Mouse (Mus musculus) midbrain, embryonic 15.5 days (tissue): ENCODE measurements around the gene Emc10. TPM values are rescaled to one million over a fixed set of nuclear protein-coding genes. Genes with fewer than 3 reads are reported as not detected.

ENCODE experiments used
- ATAC-seq: fragments of 200-750 bp; cut with Nextera tagmentation; replicated peaks from 2 replicates; pipeline ENCODE4 v1.8.0; 2017; ENCODE audit warnings: moderate TSS enrichment
- H3K27ac ChIP-seq: fragments of 300-500 bp; sonication (generic); 2 replicates; pipeline ENCODE4 v1.5.1; 2015; ENCODE audit warnings: mild to moderate bottlenecking, inconsistent platforms
- H3K27me3 ChIP-seq: fragments of 300-500 bp; sonication (generic); replicated peaks from 2 replicates; pipeline ENCODE4 v1.6.1; 2015; ENCODE audit warnings: inconsistent platforms
- H3K36me3 ChIP-seq: fragments of 300-500 bp; sonication (generic); replicated peaks from 2 replicates; pipeline ENCODE4 v1.6.1; 2015; ENCODE audit warnings: inconsistent platforms
- H3K4me1 ChIP-seq: fragments of 300-500 bp; sonication (generic); 2 replicates; pipeline ENCODE4 v1.6.1; 2015; ENCODE audit warnings: inconsistent platforms
- H3K4me2 ChIP-seq: fragments of 300-500 bp; sonication (generic); 2 replicates; pipeline ENCODE4 v1.6.1; 2015; ENCODE audit warnings: inconsistent platforms, mild to moderate bottlenecking, moderate library complexity
- H3K4me3 ChIP-seq: fragments of 300-500 bp; sonication (generic); 2 replicates; pipeline ENCODE4 v1.5.1; 2015; ENCODE audit warnings: mild to moderate bottlenecking, inconsistent platforms
- H3K9ac ChIP-seq: fragments of 300-500 bp; sonication (generic); 2 replicates; pipeline ENCODE4 v1.6.1; 2015; ENCODE audit warnings: mild to moderate bottlenecking, inconsistent platforms
- H3K9me3 ChIP-seq: fragments of 300-500 bp; sonication (generic); 2 replicates; pipeline ENCODE4 v1.6.1; 2016; ENCODE audit warnings: inconsistent platforms
- whole genome bisulfite sequencing: fragments of 180-500 bp; shearing (Covaris S2); methylation state at CpG from one replicate; pipeline ENCODE4 v1.1.7; 2015; ENCODE audit warnings: mixed read lengths; 5-methylcytosine and 5-hydroxymethylcytosine counted together
- polyA plus RNA-seq: library from polyadenylated mRNA; unstranded; fragments of >200 nt; fragmentation: Nextera tagmentation; extraction: Ambion mirVana; gene quantifications from 2 replicates; pipeline ENCODE4 v1.2.1, GENCODE M21; 2015

Emc10 gene
- polyA plus RNA-seq, 1 experiment from 2014 or later = 145 TPM

DNA sequence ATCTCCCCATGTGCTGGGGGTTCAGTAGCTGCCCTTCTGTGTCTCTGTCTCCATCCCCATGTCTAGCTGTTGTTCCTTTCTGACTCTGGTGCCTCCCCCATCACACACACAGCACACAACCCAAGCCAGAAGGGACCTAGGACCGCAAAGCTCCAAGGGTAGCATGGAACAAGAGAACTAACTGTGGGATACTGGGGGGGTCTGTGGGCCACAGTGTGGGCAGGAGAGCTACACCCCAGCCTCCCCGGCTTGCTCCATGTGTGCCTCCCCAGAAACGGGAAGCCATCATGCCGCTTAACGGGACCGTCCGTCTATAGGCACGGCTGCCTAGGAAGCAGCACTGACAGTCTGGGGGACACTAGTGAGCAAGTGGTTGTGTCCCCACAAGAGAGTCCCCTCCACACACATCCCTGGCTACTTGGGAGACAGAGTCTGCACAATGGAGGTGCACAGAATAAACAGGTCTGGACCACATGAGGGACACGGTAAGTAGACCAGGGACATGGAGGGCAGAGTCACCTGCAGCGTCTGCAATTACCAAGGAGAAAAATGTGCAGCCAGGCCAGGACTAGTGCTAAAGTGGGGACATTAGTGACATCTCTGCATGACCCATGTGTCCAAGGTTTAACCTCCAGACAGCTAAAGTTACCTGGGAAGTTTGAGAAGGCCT lies 32.6 kb downstream of the Emc10 start:
- ATAC-seq = no peak
- Histone ChIP-seq H3K27me3 (no peaks in the 10 kb centered on the region), H3K4me3 (no peak overlapping the region), H3K9ac (peak overlapping the region; percentile 13; the same call in 1 of the 2 replicates), H3K4me1 (peaks cover 53% of the 10 kb centered on the region), H3K27ac (peak overlapping the region; percentile 86), H3K36me3 (peaks cover 33% of the 10 kb centered on the region), H3K9me3 (no peaks in the 10 kb centered on the region), H3K4me2 (no peak overlapping the region)
- 78% methylated on average over 10 of the region's 10 CpGs for WGBS

DNA sequence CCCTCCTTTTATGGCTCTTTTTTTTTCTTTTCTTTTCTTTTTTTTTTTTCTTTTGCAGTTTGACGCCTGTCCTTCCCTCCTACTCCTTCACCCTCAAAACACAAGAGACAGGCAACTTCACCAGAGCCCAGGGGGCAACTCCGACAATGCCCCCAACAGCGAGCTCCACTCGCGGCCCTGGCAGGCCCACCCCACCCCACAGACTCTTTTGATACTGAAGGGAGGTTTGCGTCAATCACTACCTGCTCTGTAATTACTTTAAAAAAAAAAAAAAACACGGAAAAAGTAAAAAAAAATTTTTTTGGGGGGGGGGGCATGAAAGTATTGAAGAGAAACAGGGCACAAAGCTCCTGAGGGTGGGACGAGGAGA lies 33.3 kb downstream of the Emc10 start:
- H3K27me3 ChIP-seq = no peaks in the 10 kb centered on the region
- no peaks in the 10 kb centered on the region for H3K9me3 ChIP-seq
- no peak overlapping the region for H3K4me2 ChIP-seq
- H3K4me3 ChIP-seq = no peak overlapping the region
- peaks cover 48% of the 10 kb centered on the region for H3K4me1 ChIP-seq
- WGBS = 40% methylated on average over 8 of the region's 8 CpGs
- no peak for ATAC-seq
- peaks cover 38% of the 10 kb centered on the region for H3K36me3 ChIP-seq
- H3K9ac ChIP-seq = no peak overlapping the region
- H3K27ac ChIP-seq = no peak overlapping the region; the same call in 1 of the 2 replicates

DNA sequence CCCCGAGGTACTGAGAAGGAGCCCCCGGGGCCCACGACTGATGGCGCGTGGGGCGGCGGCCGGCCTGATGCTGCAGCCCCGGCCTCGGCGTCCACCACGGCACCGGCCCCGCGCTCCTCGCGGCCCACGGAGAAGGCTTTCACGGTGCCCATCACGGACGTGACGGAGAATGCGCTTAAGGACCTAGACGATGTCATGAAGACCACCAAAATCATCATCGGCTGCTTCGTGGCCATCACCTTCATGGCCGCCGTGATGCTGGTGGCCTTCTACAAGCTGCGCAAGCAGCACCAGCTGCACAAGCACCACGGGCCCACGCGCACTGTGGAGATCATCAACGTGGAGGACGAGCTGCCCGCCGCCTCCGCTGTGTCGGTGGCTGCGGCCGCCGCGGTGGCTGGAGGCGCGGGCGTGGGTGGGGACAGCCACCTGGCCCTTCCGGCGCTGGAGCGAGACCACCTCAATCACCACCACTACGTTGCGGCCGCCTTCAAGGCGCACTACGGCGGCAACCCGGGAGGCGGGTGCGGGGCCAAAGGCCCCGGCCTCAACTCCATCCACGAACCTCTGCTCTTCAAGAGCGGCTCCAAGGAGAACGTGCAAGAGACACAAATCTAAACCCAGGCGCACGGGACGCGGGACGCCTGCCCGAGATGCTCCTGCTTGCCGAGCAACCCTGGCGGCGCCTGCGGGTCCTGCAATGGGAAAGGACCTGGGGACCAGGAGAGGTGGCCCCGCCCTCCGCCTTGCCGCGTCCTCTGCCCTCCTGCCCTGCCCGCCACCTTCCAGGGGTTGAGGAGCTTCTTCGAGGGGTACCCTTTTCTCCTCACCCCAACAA lies 33.9 kb downstream of the Emc10 start:
- H3K9ac ChIP-seq = no peak overlapping the region
- H3K4me2 ChIP-seq = no peak overlapping the region
- no peak for ATAC-seq
- H3K36me3 ChIP-seq = peaks cover 44% of the 10 kb centered on the region
- no peak overlapping the region for H3K4me3 ChIP-seq
- no peak overlapping the region for H3K27ac ChIP-seq
- H3K4me1 ChIP-seq = peaks cover 46% of the 10 kb centered on the region
- H3K27me3 ChIP-seq = no peaks in the 10 kb centered on the region
- H3K9me3 ChIP-seq = no peaks in the 10 kb centered on the region
- 33% methylated on average over 77 of the region's 77 CpGs for WGBS

DNA sequence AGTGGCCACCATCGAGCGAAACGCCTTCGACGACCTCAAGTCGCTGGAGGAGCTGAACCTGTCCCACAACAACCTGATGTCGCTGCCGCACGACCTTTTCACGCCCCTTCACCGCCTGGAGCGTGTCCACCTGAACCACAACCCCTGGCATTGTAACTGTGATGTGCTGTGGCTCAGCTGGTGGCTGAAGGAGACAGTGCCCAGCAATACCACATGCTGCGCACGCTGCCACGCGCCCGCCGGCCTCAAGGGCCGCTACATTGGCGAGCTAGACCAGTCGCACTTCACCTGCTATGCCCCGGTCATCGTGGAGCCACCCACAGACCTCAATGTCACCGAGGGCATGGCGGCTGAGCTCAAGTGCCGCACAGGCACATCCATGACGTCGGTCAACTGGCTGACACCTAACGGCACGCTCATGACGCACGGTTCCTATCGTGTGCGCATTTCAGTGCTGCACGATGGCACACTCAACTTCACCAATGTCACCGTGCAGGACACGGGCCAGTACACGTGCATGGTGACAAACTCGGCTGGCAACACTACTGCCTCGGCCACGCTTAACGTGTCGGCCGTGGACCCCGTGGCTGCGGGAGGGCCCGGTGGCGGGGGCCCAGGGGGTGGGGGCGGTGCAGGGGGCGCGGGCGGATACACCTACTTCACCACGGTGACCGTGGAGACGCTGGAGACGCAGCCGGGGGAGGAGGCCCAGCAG lies 34.7 kb downstream of the Emc10 start:
- Histone ChIP-seq H3K4me1 (peaks cover 39% of the 10 kb centered on the region), H3K36me3 (peaks cover 51% of the 10 kb centered on the region), H3K27me3 (no peaks in the 10 kb centered on the region), H3K9me3 (no peaks in the 10 kb centered on the region), H3K4me2 (no peak overlapping the region), H3K4me3 (no peak overlapping the region), H3K9ac (no peak overlapping the region), H3K27ac (no peak overlapping the region)
- no peak for ATAC-seq
- 80% methylated on average over 53 of the region's 57 CpGs for WGBS

DNA sequence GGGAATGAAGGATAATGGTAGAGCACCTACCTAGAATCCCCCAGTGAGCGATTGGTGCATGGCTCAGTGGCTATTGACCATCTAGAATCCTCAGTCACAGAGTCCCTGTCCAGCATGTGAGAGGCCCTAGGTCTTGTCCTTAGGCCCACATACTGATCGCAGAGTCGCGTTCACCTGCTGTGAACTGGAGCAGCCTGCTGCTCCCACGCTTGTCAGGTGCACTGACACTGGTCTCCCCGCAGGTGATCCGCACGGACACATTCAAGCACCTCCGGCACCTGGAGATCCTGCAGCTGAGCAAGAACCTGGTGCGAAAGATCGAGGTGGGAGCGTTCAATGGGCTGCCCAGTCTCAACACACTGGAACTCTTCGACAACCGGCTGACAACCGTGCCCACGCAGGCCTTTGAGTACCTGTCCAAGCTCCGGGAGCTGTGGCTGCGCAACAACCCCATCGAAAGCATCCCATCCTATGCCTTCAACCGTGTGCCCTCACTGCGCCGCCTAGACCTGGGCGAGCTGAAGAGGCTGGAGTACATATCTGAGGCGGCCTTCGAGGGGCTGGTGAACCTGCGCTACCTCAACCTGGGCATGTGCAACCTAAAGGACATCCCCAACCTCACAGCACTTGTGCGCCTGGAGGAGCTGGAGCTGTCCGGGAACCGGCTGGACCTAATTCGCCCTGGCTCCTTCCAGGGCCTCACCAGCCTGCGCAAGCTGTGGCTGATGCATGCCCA lies 35.4 kb downstream of the Emc10 start:
- Histone ChIP-seq H3K4me2 (no peak overlapping the region), H3K4me3 (no peak overlapping the region), H3K27ac (no peak overlapping the region), H3K27me3 (no peaks in the 10 kb centered on the region), H3K36me3 (peaks cover 54% of the 10 kb centered on the region), H3K9ac (no peak overlapping the region), H3K9me3 (no peaks in the 10 kb centered on the region), H3K4me1 (peaks cover 32% of the 10 kb centered on the region)
- 84% methylated on average over 31 of the region's 31 CpGs for WGBS
- no peak for ATAC-seq

DNA sequence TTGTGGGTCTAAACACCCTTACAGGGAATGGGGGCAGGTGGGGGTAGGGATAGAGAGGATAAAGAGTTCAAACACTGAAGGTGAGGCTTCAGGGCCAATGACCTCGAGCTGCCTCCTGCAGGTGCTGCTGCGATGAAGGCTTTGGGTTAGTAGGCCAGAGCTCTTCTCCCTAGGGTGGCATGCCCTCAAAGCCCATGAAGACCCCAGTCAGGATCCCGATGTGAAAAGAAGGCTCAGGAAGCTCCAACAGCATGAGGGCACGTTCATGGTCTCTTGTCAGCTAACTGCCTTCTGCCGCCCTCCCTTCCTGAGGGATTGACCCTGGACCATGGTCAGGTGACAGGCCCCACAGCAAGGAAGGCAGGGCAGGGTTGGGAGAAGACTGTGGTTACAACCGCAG lies 36.3 kb downstream of the Emc10 start:
- Histone ChIP-seq H3K27me3 (no peaks in the 10 kb centered on the region), H3K4me3 (no peak overlapping the region), H3K4me1 (peaks cover 25% of the 10 kb centered on the region), H3K9me3 (no peaks in the 10 kb centered on the region), H3K9ac (no peak overlapping the region), H3K27ac (no peak overlapping the region), H3K36me3 (peaks cover 54% of the 10 kb centered on the region), H3K4me2 (no peak overlapping the region)
- no peak for ATAC-seq
- WGBS = 79% methylated on average over 6 of the region's 6 CpGs

DNA sequence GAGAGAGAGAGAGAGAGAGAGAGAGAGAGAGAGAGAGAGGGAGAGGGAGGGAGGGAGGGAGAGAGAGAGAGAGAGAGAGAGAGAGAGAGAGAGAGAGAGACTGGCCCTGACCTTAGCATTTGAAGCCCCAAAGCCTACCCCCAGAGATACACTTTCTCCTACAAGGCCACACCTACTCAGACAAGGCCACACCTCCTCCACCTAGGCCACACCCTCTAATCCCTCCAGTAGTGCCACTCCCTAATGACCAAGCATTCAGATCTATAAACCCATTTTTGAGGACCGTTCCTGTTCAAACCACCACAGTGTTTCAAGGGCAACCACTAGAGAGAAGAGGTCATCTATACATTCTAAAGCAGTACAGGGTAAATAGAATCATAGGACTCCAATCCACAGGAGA lies 40.0 kb downstream of the Emc10 start:
- Histone ChIP-seq H3K4me3 (no peak overlapping the region), H3K9me3 (no peaks in the 10 kb centered on the region), H3K36me3 (peaks cover 41% of the 10 kb centered on the region), H3K9ac (no peak overlapping the region), H3K27me3 (no peaks in the 10 kb centered on the region), H3K27ac (no peak overlapping the region), H3K4me2 (no peak overlapping the region), H3K4me1 (peaks cover 23% of the 10 kb centered on the region)
- ATAC-seq = no peak
- 93% methylated on average over 1 of the region's 1 CpGs for WGBS

DNA sequence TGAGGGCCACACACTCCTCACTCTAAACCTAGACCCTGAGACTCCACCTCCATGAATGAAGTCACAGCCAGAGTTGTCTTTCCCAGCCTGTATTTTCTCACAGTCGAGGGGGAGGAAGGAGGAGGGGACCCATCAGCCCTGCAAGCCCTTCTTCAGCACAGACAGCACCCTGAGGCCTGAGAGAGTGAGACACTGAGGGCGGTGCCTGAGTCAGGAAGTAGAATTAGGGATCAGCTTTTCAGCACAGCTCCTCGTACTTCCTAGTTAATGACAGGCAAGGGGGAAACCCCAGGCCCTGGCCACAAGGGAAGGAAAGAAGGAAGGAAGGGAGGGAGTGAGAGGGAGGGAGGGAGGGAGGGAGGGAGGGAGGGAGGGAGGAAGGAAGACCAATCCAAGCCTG lies 43.1 kb downstream of the Emc10 start:
- WGBS = 15% methylated on average over 3 of the region's 3 CpGs
- H3K9ac ChIP-seq = no peak overlapping the region
- no peak overlapping the region for H3K4me3 ChIP-seq
- peaks cover 29% of the 10 kb centered on the region for H3K36me3 ChIP-seq
- no peak for ATAC-seq
- no peak overlapping the region for H3K4me2 ChIP-seq
- H3K27ac ChIP-seq = 0 out of 2 replicates have a peak overlapping the region, but pooled peaks have one; percentile 41
- peaks cover 45% of the 10 kb centered on the region for H3K4me1 ChIP-seq
- H3K27me3 ChIP-seq = no peaks in the 10 kb centered on the region
- no peaks in the 10 kb centered on the region for H3K9me3 ChIP-seq

DNA sequence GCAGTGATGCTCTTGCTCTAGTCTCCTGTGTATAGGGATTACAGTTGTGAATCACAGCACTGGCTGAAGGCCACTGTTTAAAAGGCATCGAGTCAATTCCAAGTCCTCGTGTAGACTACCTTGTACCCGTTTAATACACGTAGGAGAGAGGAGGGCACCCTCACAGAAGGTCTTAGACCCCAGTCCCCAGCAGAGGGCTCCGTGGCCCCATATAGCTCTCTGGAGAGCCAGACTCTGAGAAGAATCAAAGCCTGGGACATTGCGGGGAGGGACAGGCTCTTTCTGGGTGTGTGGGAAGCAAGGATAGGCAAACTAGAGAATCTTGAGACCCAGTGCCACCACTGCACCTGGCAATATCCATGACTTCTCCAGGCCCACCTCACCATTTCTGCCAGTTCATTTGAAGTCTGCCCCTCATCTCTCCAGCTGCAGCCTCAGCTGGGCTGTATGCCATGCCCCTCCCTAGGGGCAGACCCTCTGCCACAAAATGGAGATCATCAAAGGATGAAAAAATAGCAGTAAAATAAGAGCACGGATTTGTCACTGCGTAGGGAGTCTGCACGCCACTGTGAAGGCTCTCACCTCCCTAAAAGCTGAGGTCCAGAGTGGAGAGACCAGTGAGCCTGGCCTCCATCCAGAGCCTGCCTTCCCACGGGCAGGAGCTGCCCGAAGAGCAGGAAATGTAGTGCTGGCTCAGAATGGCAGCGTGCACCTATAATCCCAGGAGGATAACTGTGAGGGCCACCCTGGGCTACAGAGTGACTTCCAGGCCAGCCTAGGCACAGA lies 50.1 kb downstream of the Emc10 start:
- Histone ChIP-seq H3K4me3 (peak overlapping the region; percentile 87), H3K4me2 (peak overlapping the region; percentile 88), H3K36me3 (peaks cover 21% of the 10 kb centered on the region), H3K9me3 (no peaks in the 10 kb centered on the region), H3K9ac (peak overlapping the region; percentile 22), H3K4me1 (peaks cover 69% of the 10 kb centered on the region), H3K27me3 (no peaks in the 10 kb centered on the region), H3K27ac (peak overlapping the region; percentile 48; the same call in 1 of the 2 replicates)
- no peak for ATAC-seq
- WGBS = 44% methylated on average over 12 of the region's 12 CpGs

DNA sequence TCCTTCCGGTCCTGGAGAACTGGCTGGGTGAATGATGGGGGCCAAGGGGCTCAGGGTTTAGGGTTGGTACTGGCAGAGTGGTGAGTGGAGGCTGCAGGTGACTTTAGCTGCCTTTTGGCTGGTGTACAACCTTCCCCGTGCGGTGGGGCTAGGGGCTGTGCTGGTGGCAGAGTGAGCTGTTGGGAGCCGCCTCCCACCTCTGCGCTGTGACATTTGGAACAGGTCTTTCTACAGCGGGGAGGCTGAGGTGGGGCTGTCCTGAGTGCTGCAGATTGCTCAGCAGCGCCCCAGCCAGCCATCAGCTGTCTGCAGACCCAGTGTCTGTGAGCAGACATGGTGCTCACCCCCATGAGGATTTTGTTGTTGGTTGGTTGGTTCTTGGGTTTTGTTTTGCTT lies 50.8 kb downstream of the Emc10 start:
- H3K27me3 ChIP-seq = no peaks in the 10 kb centered on the region
- H3K4me1 ChIP-seq = peaks cover 73% of the 10 kb centered on the region
- H3K9me3 ChIP-seq = no peaks in the 10 kb centered on the region
- peak overlapping the region; percentile 100; the same call in 1 of the 2 replicates for H3K9ac ChIP-seq
- peak overlapping the region; percentile 87 for H3K4me3 ChIP-seq
- H3K4me2 ChIP-seq = peak overlapping the region; percentile 88
- ATAC-seq = no peak
- H3K27ac ChIP-seq = peak overlapping the region; percentile 28; the same call in 1 of the 2 replicates
- H3K36me3 ChIP-seq = peaks cover 21% of the 10 kb centered on the region
- WGBS = 36% methylated on average over 7 of the region's 7 CpGs

DNA sequence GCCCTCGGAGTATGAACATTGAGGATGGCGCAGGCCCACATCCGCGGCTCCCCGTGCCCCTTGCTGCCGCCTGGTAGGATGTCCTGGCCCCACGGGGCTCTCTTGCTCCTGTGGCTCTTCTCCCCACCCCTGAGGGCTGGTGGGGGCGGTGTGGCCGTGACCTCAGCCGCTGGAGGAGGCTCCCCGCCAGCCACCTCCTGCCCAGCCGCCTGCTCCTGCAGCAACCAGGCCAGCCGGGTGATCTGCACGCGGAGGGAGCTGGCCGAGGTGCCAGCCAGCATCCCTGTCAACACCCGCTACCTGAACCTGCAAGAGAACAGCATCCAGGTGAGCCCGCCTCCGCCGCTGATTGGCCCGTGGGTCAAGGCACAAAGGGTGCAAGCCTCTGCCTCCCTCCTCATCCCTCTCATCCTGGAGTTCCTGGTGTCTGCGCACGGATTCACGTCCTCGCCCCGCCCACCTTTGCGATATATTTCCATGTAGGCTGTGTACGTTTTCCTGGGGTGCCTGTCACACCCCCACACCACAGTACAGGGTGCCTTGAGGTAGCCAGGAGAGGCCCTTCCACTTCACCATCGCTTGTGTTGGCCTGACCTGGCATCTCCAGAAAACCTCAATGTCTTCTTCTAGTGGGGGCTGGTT lies 51.3 kb downstream of the Emc10 start:
- Histone ChIP-seq H3K27me3 (no peaks in the 10 kb centered on the region), H3K4me2 (peak overlapping the region; percentile 88), H3K9me3 (no peaks in the 10 kb centered on the region), H3K36me3 (peaks cover 16% of the 10 kb centered on the region; the same call in 1 of the 2 replicates), H3K4me3 (peak overlapping the region; percentile 87), H3K9ac (peak overlapping the region; percentile 100), H3K4me1 (peaks cover 72% of the 10 kb centered on the region), H3K27ac (peak overlapping the region; percentile 28; the same call in 1 of the 2 replicates)
- ATAC-seq = no peak
- WGBS = 33% methylated on average over 29 of the region's 29 CpGs
